Mouse (Mus musculus) liver, embryonic 15.5 days (tissue): ENCODE measurements around the gene Serping1. TPM values are rescaled to one million over a fixed set of nuclear protein-coding genes. Genes with fewer than 3 reads are reported as not detected.
A peak's percentile ranks its signal among the peaks of the same experiment; 100 is the strongest.

Experiments
- microRNA counts: library from miRNA; unstranded; fragments of <30 nt; microRNA quantifications from one replicate; lab custom pipeline; 2016
- microRNA-seq: library from miRNA; unstranded; fragments of <30 nt; microRNA quantifications from one replicate; pipeline ENCODE4, GENCODE M21; 2016
- polyA plus RNA-seq: library from polyadenylated mRNA; unstranded; fragments of >200 nt; fragmentation: Nextera tagmentation; extraction: Ambion mirVana; gene quantifications from 2 replicates; pipeline ENCODE4 v1.2.1, GENCODE M21; 2015

The Serping1 gene
- polyA plus RNA-seq, 1 experiment from 2014 or later = 84.2 TPM

MicroRNA genes within 50 kb of the gene (microRNA counts, 519-probe panel; counts per million panel counts)
- microRNA mmu-miR-130a (lab: Ali Mortazavi, UCI) = 5,205 counts per million, percentile 97 among the panel's probes with 10 or more counts

Small RNA genes within 50 kb of the gene (microRNA-seq; reads per million reads assigned to microRNA genes)
- 23,926 reads per million, percentile 97 among the genes with 10 or more reads in this experiment for gene Mir130a

Other genes with a start within 250 kb of the Serping1 start
- 12.4 and 13.1 TPM in 2 replicates for gene Ctnnd1, start 124.7 kb downstream of the Serping1 start, polyA plus RNA-seq
- 0.05 TPM in 2 replicates for gene Btbd18, start 116.4 kb downstream of the Serping1 start, polyA plus RNA-seq
- gene Selenoh, start 104.7 kb downstream of the Serping1 start, polyA plus RNA-seq = 71.6 and 86.7 TPM in 2 replicates
- gene Gm28635, start 97.4 kb downstream of the Serping1 start, polyA plus RNA-seq = not detected in 2 replicates
- 18.7 and 21.1 TPM in 2 replicates for gene Med19, start 97.0 kb downstream of the Serping1 start, polyA plus RNA-seq
- 71.2 and 71.8 TPM in 2 replicates for gene Tmx2, start 96.3 kb downstream of the Serping1 start, polyA plus RNA-seq
- gene Zdhhc5, start 60.3 kb downstream of the Serping1 start, polyA plus RNA-seq = 17.3 and 18.4 TPM in 2 replicates
- 53.9 and 59.7 TPM in 2 replicates for gene Clp1, start 48.1 kb downstream of the Serping1 start, polyA plus RNA-seq
- 66.9 and 75.7 TPM in 2 replicates for gene Ypel4, start 41.4 kb downstream of the Serping1 start, polyA plus RNA-seq
- 1.4 and 1.5 TPM in 2 replicates for gene Gm19426, start 31.8 kb downstream of the Serping1 start, polyA plus RNA-seq
- gene Ube2l6, start 23.4 kb upstream of the Serping1 start, polyA plus RNA-seq = 533 and 556 TPM in 2 replicates
- gene Smtnl1, start 47.2 kb upstream of the Serping1 start, polyA plus RNA-seq = 0.40 and 0.56 TPM in 2 replicates
- gene Timm10, start 51.6 kb upstream of the Serping1 start, polyA plus RNA-seq = 33.3 and 37.0 TPM in 2 replicates
- gene Slc43a1, start 63.4 kb upstream of the Serping1 start, polyA plus RNA-seq = 190 and 203 TPM in 2 replicates
- 0.09 TPM in 2 replicates for gene Rtn4rl2, start 111.3 kb upstream of the Serping1 start, polyA plus RNA-seq
- 113 and 114 TPM in 2 replicates for gene Slc43a3, start 161.1 kb upstream of the Serping1 start, polyA plus RNA-seq
- gene Prg2, start 205.0 kb upstream of the Serping1 start, polyA plus RNA-seq = 26.7 and 68.4 TPM in 2 replicates
- gene Prg3, start 212.8 kb upstream of the Serping1 start, polyA plus RNA-seq = 1.8 and 6.4 TPM in 2 replicates